12 mouse cellular contexts compared by ENCODE assay signal in the genomic region with DNA sequence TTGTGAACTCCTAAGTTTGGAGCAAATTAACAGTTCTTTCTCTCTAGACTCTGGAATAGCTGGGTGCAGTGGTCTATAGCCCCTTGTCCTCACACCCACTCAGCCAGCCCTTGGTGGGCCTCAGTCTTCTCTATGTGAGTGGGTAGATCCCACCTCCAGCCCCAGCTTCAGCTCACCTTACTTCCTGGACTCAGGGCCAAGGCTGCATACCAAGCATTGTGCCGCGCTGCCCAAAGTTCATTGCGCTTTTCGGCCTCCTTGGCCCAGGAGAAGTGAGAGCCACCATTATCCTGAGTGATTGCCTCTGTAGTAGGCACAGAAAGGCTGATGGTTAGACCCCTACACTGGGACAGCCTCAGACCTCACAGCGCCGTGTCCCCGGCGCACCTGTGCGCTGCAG.
"Had no signal": no experiment of that assay in that cellular context is flagged by ENCODE, and none has a peak within 500 bp of the region (broad histone marks: within the 10 kb centered on the region; RNA-seq: fewer than 3 reads in every experiment).

No protein-coding gene starts in this region.

- H3K27me3 ChIP-seq: limb, embryonic 15.5 days; liver, embryonic 13.5 days; lung, embryonic 15.5 days; midbrain, embryonic 13.5 days; stomach, embryonic 15.5 days had no signal

- H3K27ac ChIP-seq: limb, embryonic 15.5 days; liver, embryonic 13.5 days; lung, embryonic 15.5 days; macrophage; midbrain, embryonic 13.5 days; stomach, embryonic 15.5 days had no signal

- H3K9ac ChIP-seq: limb, embryonic 15.5 days; liver, embryonic 13.5 days; liver, postnatal 0 days; lung, embryonic 15.5 days; midbrain, embryonic 13.5 days; stomach, embryonic 15.5 days had no signal

- ATAC-seq: liver, postnatal 0 days; midbrain, embryonic 13.5 days had no signal

- H3K9me3 ChIP-seq: limb, embryonic 15.5 days; liver, embryonic 13.5 days; lung, embryonic 15.5 days; midbrain, embryonic 13.5 days; stomach, embryonic 15.5 days had no signal

- H3K36me3 ChIP-seq: liver, embryonic 13.5 days; lung, embryonic 15.5 days; stomach, embryonic 15.5 days had no signal

- DNase-seq: layer of hippocampus, adult 9-11 months; layer of hippocampus, postnatal 36 days; liver, embryonic 13.5 days; liver, postnatal 0 days; lung, postnatal 14 days; right cerebral cortex, postnatal 14 days had no signal

- H3K4me2 ChIP-seq: limb, embryonic 15.5 days; liver, embryonic 13.5 days; lung, embryonic 15.5 days; midbrain, embryonic 13.5 days; stomach, embryonic 15.5 days had no signal

- H3K4me3 ChIP-seq: limb, embryonic 15.5 days; liver, embryonic 13.5 days; lung, embryonic 15.5 days; megakaryocyte, embryonic 14.5 days; midbrain, embryonic 13.5 days; stomach, embryonic 15.5 days had no signal
